Mouse (Mus musculus) intestine, embryonic 16.5 days (tissue): ENCODE measurements around the gene Abhd14b. TPM values are rescaled to one million over a fixed set of nuclear protein-coding genes. Genes with fewer than 3 reads are reported as not detected.
"Not testable (repeated sequence)": the region's sequence is repeated elsewhere in the genome, so short reads cannot be mapped to it uniquely, and the experiment has no call there.

Experiments used
- ATAC-seq: fragments of 200-750 bp; cut with Nextera tagmentation; 2 replicates; pipeline ENCODE4 v1.8.0; 2017; ENCODE audit warnings: moderate TSS enrichment, moderate library complexity
- H3K27ac ChIP-seq: fragments of 300-500 bp; sonication (generic); 2 replicates; pipeline ENCODE4 v1.5.1; 2014; ENCODE audit warnings: mild to moderate bottlenecking, low read length
- H3K27me3 ChIP-seq: fragments of 300-500 bp; sonication (generic); replicated peaks from 2 replicates; pipeline ENCODE4 v1.6.1; 2014; ENCODE audit warnings: low read length, control low read depth, mixed read lengths; ENCODE audit not compliant: control insufficient read depth, insufficient read depth
- H3K36me3 ChIP-seq: fragments of 300-500 bp; sonication (generic); 2 replicates; pipeline ENCODE4 v1.6.1; 2014; ENCODE audit warnings: low read length, control low read depth; ENCODE audit not compliant: control insufficient read depth, insufficient read depth
- H3K4me1 ChIP-seq: fragments of 300-500 bp; sonication (generic); 2 replicates; pipeline ENCODE4 v1.6.1; 2014; ENCODE audit warnings: low read length, control low read depth, mixed read lengths; ENCODE audit not compliant: control insufficient read depth, insufficient read depth
- H3K4me2 ChIP-seq: fragments of 300-500 bp; sonication (generic); 2 replicates; pipeline ENCODE4 v1.6.1; 2014; ENCODE audit warnings: low read depth, low read length, control low read depth
- H3K4me3 ChIP-seq: fragments of 300-500 bp; sonication (generic); 2 replicates; pipeline ENCODE4 v1.5.1; 2014; ENCODE audit warnings: mild to moderate bottlenecking, low read length
- H3K9ac ChIP-seq: fragments of 300-500 bp; sonication (generic); 2 replicates; pipeline ENCODE4 v1.6.1; 2014; ENCODE audit warnings: low read depth, low read length
- H3K9me3 ChIP-seq: fragments of 300-500 bp; sonication (generic); 2 replicates; pipeline ENCODE4 v1.6.1; 2016; ENCODE audit warnings: low read length, control low read depth; ENCODE audit not compliant: control insufficient read depth
- WGBS: fragments of 180-500 bp; shearing (Covaris S2); extraction: QIAGEN DNeasy Blood & Tissue Kit; methylation state at CpG from one replicate; pipeline ENCODE4 v1.1.7; 2014; 5-methylcytosine and 5-hydroxymethylcytosine counted together
- polyA plus RNA-seq: library from polyadenylated mRNA; unstranded; fragments of >200 nt; fragmentation: Nextera tagmentation; extraction: Ambion mirVana; gene quantifications from 2 replicates; pipeline ENCODE4 v1.2.1, GENCODE M21; 2015

Gene Abhd14b
- polyA plus RNA-seq, 1 experiment from 2014 or later: 34.3 TPM

DNA sequence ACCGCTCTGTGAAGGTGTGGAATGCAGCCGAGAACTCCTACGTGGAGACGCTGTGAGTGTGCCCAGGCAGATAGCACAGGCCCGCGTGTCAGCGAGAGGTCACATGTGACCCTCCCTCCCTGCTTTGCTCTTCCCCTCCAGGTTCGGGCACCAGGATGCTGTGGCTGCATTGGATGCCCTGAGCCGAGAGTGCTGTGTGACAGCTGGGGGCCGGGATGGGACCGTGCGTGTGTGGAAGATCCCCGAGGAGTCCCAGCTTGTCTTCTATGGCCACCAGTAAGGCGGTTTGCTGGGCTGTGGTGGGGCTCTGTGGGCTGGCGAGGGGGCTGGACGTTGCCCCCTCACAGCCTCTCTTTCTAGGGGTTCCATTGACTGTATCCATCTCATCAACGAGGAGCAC is 36.3 kb downstream of the Abhd14b start:
- Histone ChIP-seq H3K9me3 (no peaks in the 10 kb centered on the region), H3K4me2 (no peak overlapping the region), H3K27ac (no peak overlapping the region), H3K9ac (no peak overlapping the region), H3K36me3 (peaks cover 30% of the 10 kb centered on the region; the same call in 1 of the 2 replicates), H3K4me1 (no peaks in the 10 kb centered on the region), H3K27me3 (no peaks in the 10 kb centered on the region), H3K4me3 (no peak overlapping the region)
- no peak for ATAC-seq
- 93% methylated on average over 17 of the region's 17 CpGs for WGBS

- Histone ChIP-seq H3K4me2 (no peak overlapping the region), H3K36me3 (peaks cover 30% of the 10 kb centered on the region; the same call in 1 of the 2 replicates), H3K9ac (no peak overlapping the region), H3K27ac (no peak overlapping the region), H3K4me3 (no peak overlapping the region), H3K27me3 (no peaks in the 10 kb centered on the region), H3K9me3 (no peaks in the 10 kb centered on the region), H3K4me1 (no peaks in the 10 kb centered on the region)
- ATAC-seq: no peak
- 84% methylated on average over 10 of the region's 10 CpGs for WGBS
These were observed 37.8 kb downstream of the Abhd14b start for GRCm38 (mm10) chr9:106485076-106485475.

DNA sequence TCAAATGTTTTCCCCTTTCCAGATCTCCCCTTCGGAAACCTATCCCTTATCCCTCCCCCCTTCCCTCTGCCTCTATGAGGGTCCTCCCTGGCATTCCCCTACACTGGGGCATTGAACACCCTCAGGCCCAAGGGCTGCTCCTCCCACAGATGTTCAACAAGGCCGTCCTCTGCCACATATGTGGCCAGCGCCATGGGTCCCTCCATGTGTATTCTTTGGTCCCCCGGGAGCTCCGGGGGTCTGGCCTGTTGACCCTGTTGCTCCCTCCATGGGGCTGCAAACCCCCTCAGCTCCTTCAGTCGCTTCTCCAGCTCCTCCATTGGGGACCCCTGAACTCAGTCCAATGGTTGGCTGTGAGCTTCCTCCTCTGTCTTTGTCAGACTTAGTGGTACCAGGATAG is 40.3 kb downstream of the Abhd14b start:
- not testable (repeated sequence) for H3K4me2 ChIP-seq, H3K4me3 ChIP-seq, H3K27me3 ChIP-seq, H3K27ac ChIP-seq, H3K9me3 ChIP-seq, H3K4me1 ChIP-seq, ATAC-seq, H3K9ac ChIP-seq
- H3K36me3 ChIP-seq: peaks cover 25% of the 10 kb centered on the region; the same call in 1 of the 2 replicates
- WGBS: 82% methylated on average over 6 of the region's 6 CpGs

- Histone ChIP-seq H3K27ac (no peak within 1 kb of the TSS), H3K27me3 (no peaks in the 10 kb centered on the region; the same call in 1 of the 2 replicates), H3K9ac (no peak within 1 kb of the TSS), H3K4me3 (no peak within 1 kb of the TSS), H3K4me2 (no peak within 1 kb of the TSS), H3K9me3 (no peaks in the 10 kb centered on the region), H3K4me1 (no peaks in the 10 kb centered on the region), H3K36me3 (no peaks in the 10 kb centered on the region)
- WGBS: 92% methylated on average over 6 of the region's 6 CpGs
- ATAC-seq: no peak
These were observed 52.4 kb downstream of the Abhd14b start, which contains the start of gene Iqcf1 for GRCm38 (mm10) chr9:106499667-106500066. Iqcf1 (plus strand) TSS chr9:106499967.

DNA sequence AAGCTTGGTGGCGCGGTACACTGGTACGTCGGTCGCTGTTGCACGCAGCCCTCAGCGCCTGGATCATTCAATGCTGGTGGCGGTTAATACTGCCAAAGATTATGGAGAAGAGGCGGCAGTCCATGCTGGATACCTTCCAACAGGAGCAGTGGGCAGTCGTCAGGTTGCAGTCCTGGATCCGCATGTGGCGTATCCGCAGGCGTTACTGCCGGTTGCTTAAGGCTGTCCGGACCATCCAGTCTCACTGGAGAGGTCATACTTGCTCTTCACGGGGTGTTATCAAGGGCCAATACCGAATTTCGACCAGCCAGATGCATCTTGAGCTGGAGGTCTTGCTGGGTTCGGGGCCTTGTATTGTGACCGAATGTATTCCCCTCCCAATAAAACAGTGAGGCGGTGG is 54.6 kb downstream of the Abhd14b start:
- WGBS: 88% methylated on average over 22 of the region's 22 CpGs
- Histone ChIP-seq H3K4me2 (no peak overlapping the region), H3K9ac (no peak overlapping the region), H3K36me3 (no peaks in the 10 kb centered on the region), H3K4me3 (no peak overlapping the region), H3K27me3 (no peaks in the 10 kb centered on the region; the same call in 1 of the 2 replicates), H3K4me1 (no peaks in the 10 kb centered on the region), H3K9me3 (no peaks in the 10 kb centered on the region), H3K27ac (no peak overlapping the region)
- no peak for ATAC-seq

Other genes with a start within 250 kb of the Abhd14b start
- gene Ppm1m, start 247.7 kb upstream of the Abhd14b start, polyA plus RNA-seq: 23.4 and 26.3 TPM in 2 replicates
- 48.6 and 50.0 TPM in 2 replicates for gene Twf2, start 244.4 kb upstream of the Abhd14b start, polyA plus RNA-seq
- gene Tlr9, start 224.9 kb upstream of the Abhd14b start, polyA plus RNA-seq: 0.04 and 0.05 TPM in 2 replicates
- 129 and 131 TPM in 2 replicates for gene Alas1, start 198.8 kb upstream of the Abhd14b start, polyA plus RNA-seq
- 27.0 and 29.1 TPM in 2 replicates for gene Poc1a, start 166.4 kb upstream of the Abhd14b start, polyA plus RNA-seq
- 4.8 and 6.3 TPM in 2 replicates for gene Dusp7, start 78.8 kb upstream of the Abhd14b start, polyA plus RNA-seq
- gene Rpl29, start 18.0 kb upstream of the Abhd14b start, polyA plus RNA-seq: 866 and 931 TPM in 2 replicates
- gene Acy1, start 9.1 kb upstream of the Abhd14b start, polyA plus RNA-seq: 59.8 and 59.9 TPM in 2 replicates
- gene Abhd14a, start 219 bp downstream of the Abhd14b start, polyA plus RNA-seq: 50.2 and 52.0 TPM in 2 replicates
- 30.5 and 32.6 TPM in 2 replicates for gene Pcbp4, start 5.8 kb downstream of the Abhd14b start, polyA plus RNA-seq
- gene Gpr62, start 18.5 kb downstream of the Abhd14b start, polyA plus RNA-seq: 0.11 TPM in 2 replicates
- 45.9 and 52.0 TPM in 2 replicates for gene Rrp9, start 28.5 kb downstream of the Abhd14b start, polyA plus RNA-seq
- 3.0 TPM in 2 replicates for gene Parp3, start 29.5 kb downstream of the Abhd14b start, polyA plus RNA-seq
- gene Iqcf1, start 52.5 kb downstream of the Abhd14b start, polyA plus RNA-seq: not detected in 2 replicates
- gene Iqcf5, start 67.1 kb downstream of the Abhd14b start, polyA plus RNA-seq: not detected in 2 replicates
- not detected in 2 replicates for gene Iqcf3, start 114.2 kb downstream of the Abhd14b start, polyA plus RNA-seq
- gene Iqcf4, start 123.5 kb downstream of the Abhd14b start, polyA plus RNA-seq: not detected in 2 replicates
- gene Iqcf6, start 179.1 kb downstream of the Abhd14b start, polyA plus RNA-seq: not detected in 2 replicates
- gene Grm2, start 208.6 kb downstream of the Abhd14b start, polyA plus RNA-seq: not detected in 2 replicates
- gene Tex264, start 238.5 kb downstream of the Abhd14b start, polyA plus RNA-seq: 66.4 and 74.0 TPM in 2 replicates